Mouse (Mus musculus): ENCODE data around the gene Atp2b4. TPM values are rescaled to one million over a fixed set of nuclear protein-coding genes. Genes with fewer than 3 reads are reported as not detected.
A peak's percentile ranks its signal among the peaks of the same experiment; 100 is the strongest.

The Atp2b4 gene
- 3.0 and 5.7 TPM in 2 replicates for polyA plus RNA-seq (2016; fragmentation: Nextera tagmentation; extraction: Ambion mirVana)

- Histone ChIP-seq H3K4me3 (peak within 1 kb of the TSS; percentile 73), H3K27ac (replicated peaks) (peak within 1 kb of the TSS; percentile 58), H3K9me3 (replicated peaks) (no peaks in the 10 kb centered on the region), H3K27me3 (ENCODE audit: low read depth, poor library complexity, severe bottlenecking) (peaks cover 51% of the 10 kb centered on the region), H3K4me1 (peaks cover 45% of the 10 kb centered on the region), H3K36me3 (no peaks in the 10 kb centered on the region)
- under 1% methylated on average over 16 of the region's 16 CpGs for WGBS
- peak; percentile 84 for DNase-seq (ENCODE audit: low spot score)
These were observed at the start of gene Atp2b4 for GRCm38 (mm10) chr1:133800948-133801393. Atp2b4 (minus strand) TSS chr1:133801041.

DNA sequence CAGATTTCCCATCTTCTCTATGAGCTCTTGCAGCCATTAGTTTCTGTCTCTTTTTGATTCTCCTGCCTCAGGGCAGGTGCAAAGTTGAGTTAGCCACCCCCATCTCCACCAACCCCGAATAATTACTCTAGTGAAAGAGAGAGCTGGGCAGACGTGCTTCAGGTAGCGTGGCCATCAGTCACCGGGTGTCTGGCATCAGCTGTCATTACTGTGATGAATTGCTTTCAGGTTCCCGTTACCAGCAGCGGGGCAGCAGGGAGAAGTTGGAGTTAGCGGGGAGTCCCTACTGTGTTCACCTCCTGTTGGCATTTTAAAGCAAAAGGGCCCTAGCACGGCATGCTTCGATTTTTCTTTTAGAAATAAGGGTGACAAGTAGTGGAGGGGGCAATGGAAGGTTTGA, 43.9 kb upstream of the Atp2b4 start:
- Histone ChIP-seq H3K4me1 (peaks cover 42% of the 10 kb centered on the region), H3K27me3 (ENCODE audit: low read depth, poor library complexity, severe bottlenecking) (0 out of 2 replicates have a peak, but pooled peaks cover 7% of the 10 kb centered on the region), H3K36me3 (no peaks in the 10 kb centered on the region), H3K27ac (replicated peaks) (no peak overlapping the region), H3K4me3 (no peak overlapping the region), H3K9me3 (replicated peaks) (no peaks in the 10 kb centered on the region)
- DNase-seq (ENCODE audit: low spot score) = no peak
- 50% methylated on average over 9 of the region's 9 CpGs for WGBS

- Histone ChIP-seq H3K4me3 (no peak overlapping the region), H3K36me3 (no peaks in the 10 kb centered on the region), H3K27ac (replicated peaks) (0 out of 2 replicates have a peak overlapping the region, but pooled peaks have one; percentile 39), H3K27me3 (ENCODE audit: low read depth, poor library complexity, severe bottlenecking) (0 out of 2 replicates have a peak, but pooled peaks cover 7% of the 10 kb centered on the region), H3K9me3 (replicated peaks) (no peaks in the 10 kb centered on the region), H3K4me1 (peaks cover 42% of the 10 kb centered on the region)
- no peak for DNase-seq (ENCODE audit: low spot score)
- WGBS = 97% methylated on average over 6 of the region's 6 CpGs
These were observed 43.1 kb upstream of the Atp2b4 start for GRCm38 (mm10) chr1:133843900-133844299.

DNA sequence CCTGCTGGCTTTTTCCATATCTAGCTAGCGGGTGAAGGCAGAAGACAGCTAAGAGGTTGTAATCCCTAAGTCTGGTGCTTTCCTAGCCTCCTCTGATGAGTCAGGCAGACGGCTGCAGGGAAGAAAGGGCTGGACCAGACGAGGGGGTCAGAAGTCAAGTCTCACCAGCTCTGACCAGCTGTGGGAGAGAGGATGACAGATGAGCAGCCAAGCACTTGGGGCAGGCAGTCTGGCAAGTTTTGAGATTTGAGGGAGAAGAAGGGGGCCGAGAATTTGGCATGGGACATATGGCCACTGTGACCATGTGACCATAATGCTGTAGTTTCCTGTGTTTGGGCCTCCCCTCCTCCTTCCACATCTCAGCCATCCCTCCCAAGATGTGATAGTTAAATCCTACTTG, 42.5 kb upstream of the Atp2b4 start:
- Histone ChIP-seq H3K4me3 (no peak overlapping the region), H3K4me1 (peaks cover 42% of the 10 kb centered on the region), H3K27ac (replicated peaks) (peak overlapping the region; percentile 39), H3K9me3 (replicated peaks) (no peaks in the 10 kb centered on the region), H3K27me3 (ENCODE audit: low read depth, poor library complexity, severe bottlenecking) (0 out of 2 replicates have a peak, but pooled peaks cover 7% of the 10 kb centered on the region), H3K36me3 (no peaks in the 10 kb centered on the region)
- 40% methylated on average over 4 of the region's 4 CpGs for WGBS
- DNase-seq (ENCODE audit: low spot score) = peak; percentile 38

GRCm38 (mm10) chr1:133842074-133842725, 41.4 kb upstream of the Atp2b4 start:
- 74% methylated on average over 11 of the region's 11 CpGs for WGBS
- DNase-seq (ENCODE audit: low spot score) = no peak
- H3K36me3 ChIP-seq = no peaks in the 10 kb centered on the region
- H3K4me1 ChIP-seq = peaks cover 42% of the 10 kb centered on the region
- no peaks in the 10 kb centered on the region for H3K9me3 ChIP-seq (replicated peaks)
- peak overlapping the region; percentile 39; the same call in 1 of the 2 replicates for H3K27ac ChIP-seq (replicated peaks)
- no peak overlapping the region for H3K4me3 ChIP-seq
- H3K27me3 ChIP-seq (ENCODE audit: low read depth, poor library complexity, severe bottlenecking) = 0 out of 2 replicates have a peak, but pooled peaks cover 7% of the 10 kb centered on the region

- H3K4me1 ChIP-seq = peaks cover 42% of the 10 kb centered on the region
- no peak for DNase-seq (ENCODE audit: low spot score)
These were observed 40.5 kb upstream of the Atp2b4 start for GRCm38 (mm10) chr1:133841171-133841926.

GRCm38 (mm10) chr1:133840530-133840929, 39.7 kb upstream of the Atp2b4 start:
- H3K36me3 ChIP-seq = no peaks in the 10 kb centered on the region
- WGBS = 63% methylated on average over 12 of the region's 12 CpGs
- H3K9me3 ChIP-seq (replicated peaks) = no peaks in the 10 kb centered on the region
- 0 out of 2 replicates have a peak, but pooled peaks cover 7% of the 10 kb centered on the region for H3K27me3 ChIP-seq (ENCODE audit: low read depth, poor library complexity, severe bottlenecking)
- H3K4me3 ChIP-seq = no peak overlapping the region
- no peak overlapping the region for H3K27ac ChIP-seq (replicated peaks)
- peaks cover 42% of the 10 kb centered on the region for H3K4me1 ChIP-seq
- no peak for DNase-seq (ENCODE audit: low spot score)

More at GRCm38 (mm10) chr1:133841171-133841926, 40.5 kb upstream of the Atp2b4 start:
- WGBS = 93% methylated on average over 15 of the region's 15 CpGs
- Histone ChIP-seq H3K4me3 (no peak overlapping the region), H3K36me3 (no peaks in the 10 kb centered on the region), H3K27ac (replicated peaks) (0 out of 2 replicates have a peak overlapping the region, but pooled peaks have one; percentile 38), H3K27me3 (ENCODE audit: low read depth, poor library complexity, severe bottlenecking) (0 out of 2 replicates have a peak, but pooled peaks cover 7% of the 10 kb centered on the region), H3K9me3 (replicated peaks) (no peaks in the 10 kb centered on the region)

DNA sequence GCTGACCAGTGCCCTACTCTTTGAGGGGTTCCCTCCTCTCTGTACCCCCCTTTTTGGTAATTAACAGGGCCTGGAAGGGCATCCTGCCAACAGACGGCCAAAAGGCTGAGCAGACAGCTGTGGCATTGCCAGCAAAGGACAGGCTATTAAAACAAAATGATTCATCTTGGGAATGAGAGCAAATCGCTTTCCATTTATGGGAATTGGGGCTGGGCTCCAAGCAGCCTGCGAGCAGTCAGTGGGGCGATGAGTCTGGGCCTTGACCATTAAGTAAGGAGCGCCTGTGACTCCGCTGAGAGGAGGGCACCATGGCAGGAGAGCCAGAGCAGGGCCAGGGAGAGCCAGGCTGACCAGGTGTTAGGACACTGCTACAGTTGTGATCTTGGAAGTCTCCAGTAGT, 33.5 kb upstream of the Atp2b4 start:
- WGBS = 94% methylated on average over 6 of the region's 6 CpGs
- Histone ChIP-seq H3K36me3 (no peaks in the 10 kb centered on the region), H3K4me3 (no peak overlapping the region), H3K27ac (replicated peaks) (no peak overlapping the region), H3K9me3 (replicated peaks) (no peaks in the 10 kb centered on the region), H3K4me1 (peaks cover 8% of the 10 kb centered on the region), H3K27me3 (ENCODE audit: low read depth, poor library complexity, severe bottlenecking) (no peaks in the 10 kb centered on the region; the same call in 1 of the 2 replicates)
- DNase-seq (ENCODE audit: low spot score) = no peak

- Histone ChIP-seq H3K27ac (replicated peaks) (0 out of 2 replicates have a peak overlapping the region, but pooled peaks have one; percentile 24), H3K9me3 (replicated peaks) (no peaks in the 10 kb centered on the region), H3K4me1 (peaks cover 14% of the 10 kb centered on the region), H3K27me3 (ENCODE audit: low read depth, poor library complexity, severe bottlenecking) (no peaks in the 10 kb centered on the region; the same call in 1 of the 2 replicates), H3K36me3 (no peaks in the 10 kb centered on the region), H3K4me3 (no peak overlapping the region)
- DNase-seq (ENCODE audit: low spot score) = no peak
- WGBS = 64% methylated on average over 5 of the region's 5 CpGs
These were observed 31.9 kb upstream of the Atp2b4 start for GRCm38 (mm10) chr1:133832781-133833180.

GRCm38 (mm10) chr1:133826193-133826592, 25.4 kb upstream of the Atp2b4 start:
- Histone ChIP-seq H3K4me1 (peaks cover 46% of the 10 kb centered on the region), H3K36me3 (no peaks in the 10 kb centered on the region), H3K27me3 (ENCODE audit: low read depth, poor library complexity, severe bottlenecking) (peaks cover 2% of the 10 kb centered on the region; the same call in 1 of the 2 replicates), H3K9me3 (replicated peaks) (no peaks in the 10 kb centered on the region), H3K4me3 (no peak overlapping the region), H3K27ac (replicated peaks) (peak overlapping the region; percentile 82)
- WGBS = 67% methylated on average over 7 of the region's 7 CpGs
- no peak for DNase-seq (ENCODE audit: low spot score)

DNA sequence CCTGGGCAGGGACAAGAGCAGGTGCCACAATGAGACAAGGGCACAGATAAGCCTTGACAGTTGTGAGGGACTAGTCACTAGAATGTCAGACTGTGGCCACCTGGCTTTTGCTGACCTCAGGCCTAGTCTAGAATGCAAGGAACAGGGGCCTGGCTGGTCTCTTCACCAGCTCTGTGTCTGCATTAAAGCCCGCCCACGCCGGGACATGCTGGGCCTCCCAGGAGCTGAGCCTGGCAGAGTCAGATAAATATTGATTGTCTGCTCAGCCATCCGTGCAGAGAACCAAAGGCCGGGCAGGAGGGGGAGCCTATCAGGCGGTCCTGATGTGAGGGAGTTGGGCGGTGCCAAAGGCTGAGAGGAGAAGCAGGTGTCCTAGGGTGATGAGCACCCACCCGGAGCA, 24.7 kb upstream of the Atp2b4 start:
- peaks cover 7% of the 10 kb centered on the region for H3K27me3 ChIP-seq (ENCODE audit: low read depth, poor library complexity, severe bottlenecking)
- H3K4me3 ChIP-seq = no peak overlapping the region
- peaks cover 51% of the 10 kb centered on the region for H3K4me1 ChIP-seq
- DNase-seq (ENCODE audit: low spot score) = peak; percentile 69
- 9% methylated on average over 8 of the region's 8 CpGs for WGBS
- H3K27ac ChIP-seq (replicated peaks) = peak overlapping the region; percentile 82
- H3K9me3 ChIP-seq (replicated peaks) = no peaks in the 10 kb centered on the region
- no peaks in the 10 kb centered on the region for H3K36me3 ChIP-seq

DNA sequence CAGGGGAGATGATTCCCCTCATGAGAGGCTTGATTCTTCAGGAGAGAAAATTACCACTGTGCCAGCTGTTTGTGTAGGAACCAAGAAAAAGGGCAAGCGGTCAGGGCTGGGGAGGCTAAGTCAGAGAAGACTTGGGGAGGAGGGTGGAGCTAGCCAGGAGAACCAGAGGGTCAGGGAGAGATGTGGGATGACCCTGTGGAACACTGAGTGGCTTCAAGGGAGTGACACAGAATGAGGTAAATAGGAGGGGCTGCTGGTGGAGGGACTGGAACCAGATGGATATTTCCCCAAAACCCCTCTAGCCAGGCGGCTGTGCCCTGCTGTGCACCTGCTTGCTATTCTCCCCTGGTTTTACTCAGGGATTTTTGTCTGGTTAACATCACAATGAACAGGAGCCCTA, 24.3 kb upstream of the Atp2b4 start:
- Histone ChIP-seq H3K9me3 (replicated peaks) (no peaks in the 10 kb centered on the region), H3K27ac (replicated peaks) (peak overlapping the region; percentile 82), H3K27me3 (ENCODE audit: low read depth, poor library complexity, severe bottlenecking) (peaks cover 11% of the 10 kb centered on the region), H3K36me3 (no peaks in the 10 kb centered on the region), H3K4me3 (no peak overlapping the region), H3K4me1 (peaks cover 55% of the 10 kb centered on the region)
- no peak for DNase-seq (ENCODE audit: low spot score)
- WGBS = 42% methylated on average over 2 of the region's 2 CpGs

All from midbrain, embryonic 10.5 days (tissue).